Mouse (Mus musculus): ENCODE data around the gene Yif1b. TPM values are rescaled to one million over a fixed set of nuclear protein-coding genes. Genes with fewer than 3 reads are reported as not detected.

Yif1b gene
- polyA plus RNA-seq, 2 experiments, result 107 to 139 TPM

DNA sequence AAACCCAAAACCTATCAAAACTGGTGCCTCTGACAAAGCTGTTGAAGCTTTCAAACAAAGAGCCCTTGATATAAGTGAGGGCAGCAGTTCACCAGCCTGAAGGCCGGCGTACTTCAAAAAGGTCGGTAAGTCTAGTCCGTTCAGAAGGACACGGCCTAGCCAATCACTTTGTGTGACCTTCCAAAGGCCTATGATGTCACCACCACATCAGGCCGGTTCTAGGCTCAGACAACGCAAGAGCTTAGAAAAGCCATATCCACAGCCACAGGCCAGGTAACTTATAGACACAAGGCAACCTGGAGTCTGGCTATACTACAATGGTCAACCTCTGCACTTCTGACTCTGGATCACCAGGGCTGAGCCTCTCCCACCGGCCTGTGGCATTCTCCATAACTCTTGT is 41.8 kb downstream of the Yif1b start:
- H3K9ac ChIP-seq (ENCODE audit: low read depth, low read length, severe bottlenecking), result no peak overlapping the region
- peak overlapping the region; percentile 97; the same call in 1 of the 2 replicates for H3K4me2 ChIP-seq (replicated peaks; ENCODE audit: low read depth, low read length, severe bottlenecking)
- WGBS, result 70% methylated on average over 8 of the region's 8 CpGs
- H3K9me3 ChIP-seq (ENCODE audit: control insufficient read depth, low read length), result no peaks in the 10 kb centered on the region
- H3K27ac ChIP-seq (replicated peaks; ENCODE audit: low read depth, low read length), result no peak overlapping the region
- no peaks in the 10 kb centered on the region; the same call in 1 of the 2 replicates for H3K36me3 ChIP-seq (ENCODE audit: control insufficient read depth, insufficient read depth, low read length)
- H3K27me3 ChIP-seq (ENCODE audit: control insufficient read depth, insufficient read depth, low read length), result no peaks in the 10 kb centered on the region
- DNase-seq (ENCODE audit: low spot score), result no peak
- H3K4me3 ChIP-seq (replicated peaks; ENCODE audit: low read length), result no peak overlapping the region
- TF ChIP-seq POLR2A (IDR thresholded peaks at IDR 0.05; ENCODE audit: borderline replicate concordance, extremely low read depth, insufficient read depth, insufficient read length), result no peak
- H3K4me1 ChIP-seq (ENCODE audit: control insufficient read depth, insufficient read depth, low read length), result peaks cover 9% of the 10 kb centered on the region; the same call in 1 of the 2 replicates
- ATAC-seq (ENCODE audit: low FRiP score, low read depth), result no peak

DNA sequence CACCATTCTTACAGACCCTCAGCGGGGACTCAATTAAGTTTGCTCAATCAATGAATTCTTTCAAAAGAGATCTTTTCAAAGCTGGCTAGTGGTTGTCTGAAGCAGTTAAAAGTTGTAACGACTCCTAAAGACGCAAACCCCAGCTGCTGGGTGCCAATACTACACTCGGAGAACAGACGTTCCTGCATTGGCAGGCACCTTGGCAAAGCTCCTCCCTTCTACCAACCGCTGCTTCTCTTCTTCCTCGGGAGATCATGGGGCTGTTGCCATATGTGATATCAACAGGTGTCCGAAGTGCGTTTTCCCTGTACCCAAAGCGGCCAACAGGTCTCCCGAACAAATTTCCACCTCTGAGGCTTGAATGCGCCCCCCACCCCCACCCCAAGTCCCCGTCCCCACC is 42.7 kb downstream of the Yif1b start:
- Histone ChIP-seq H3K27ac (replicated peaks; ENCODE audit: low read depth, low read length) (no peak overlapping the region), H3K27me3 (ENCODE audit: control insufficient read depth, insufficient read depth, low read length) (no peaks in the 10 kb centered on the region), H3K9ac (ENCODE audit: low read depth, low read length, severe bottlenecking) (peak overlapping the region; percentile 70), H3K4me2 (replicated peaks; ENCODE audit: low read depth, low read length, severe bottlenecking) (peak overlapping the region; percentile 97), H3K4me3 (replicated peaks; ENCODE audit: low read length) (peak overlapping the region; percentile 65), H3K36me3 (ENCODE audit: control insufficient read depth, insufficient read depth, low read length) (no peaks in the 10 kb centered on the region; the same call in 1 of the 2 replicates), H3K4me1 (ENCODE audit: control insufficient read depth, insufficient read depth, low read length) (peaks cover 9% of the 10 kb centered on the region; the same call in 1 of the 2 replicates), H3K9me3 (ENCODE audit: control insufficient read depth, low read length) (no peaks in the 10 kb centered on the region)
- WGBS, result 8% methylated on average over 13 of the region's 13 CpGs
- DNase-seq (ENCODE audit: low spot score) (no peak), ATAC-seq (ENCODE audit: low FRiP score, low read depth) (no peak)
- no peak for TF ChIP-seq POLR2A (IDR thresholded peaks at IDR 0.05; ENCODE audit: borderline replicate concordance, extremely low read depth, insufficient read depth, insufficient read length)

DNA sequence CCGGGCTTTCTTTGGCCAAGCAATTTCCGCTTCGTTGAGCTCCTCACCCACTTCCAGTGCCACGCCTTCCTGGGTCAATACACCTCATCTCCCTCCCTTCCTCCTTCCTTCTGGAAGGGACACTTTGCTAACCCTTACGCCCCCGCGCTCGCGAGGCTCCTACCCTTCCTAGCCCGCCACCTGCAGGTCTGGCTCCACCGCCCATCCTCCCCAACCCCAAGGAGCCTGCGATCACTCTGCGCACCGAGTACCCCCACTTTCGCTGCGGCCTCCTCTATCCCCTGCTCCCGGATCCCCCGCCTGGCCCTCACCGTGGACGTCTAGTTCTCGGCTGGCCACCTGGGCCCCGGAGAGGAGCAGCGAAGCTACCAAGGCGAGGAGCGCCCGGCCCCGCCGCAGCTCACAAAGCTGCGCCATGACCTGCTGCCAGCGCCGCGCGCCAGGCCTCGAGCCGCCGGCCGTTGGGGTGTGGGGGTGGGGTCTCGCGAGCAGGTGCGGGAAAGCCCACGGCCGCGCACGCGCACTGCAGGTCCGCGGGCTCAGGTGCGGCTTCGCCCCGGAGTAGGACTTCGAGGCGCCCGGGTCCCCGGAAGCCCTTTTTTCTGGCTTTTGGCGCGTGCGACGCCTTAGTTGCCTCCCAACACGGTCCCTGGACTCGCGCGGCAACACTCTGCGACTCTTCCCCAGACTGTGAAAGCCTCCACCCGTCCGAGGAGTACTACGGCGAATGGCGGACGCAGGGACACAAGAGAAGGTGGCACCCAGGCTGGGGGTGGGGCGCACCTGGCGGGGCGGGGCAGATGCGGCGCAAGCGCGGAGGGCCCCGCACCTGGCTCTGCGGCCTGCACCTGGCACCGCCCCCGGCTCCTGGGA is 43.3 kb downstream of the Yif1b start, which contains the start of gene Spint2:
Gene Spint2, minus strand, starts transcription at position 712 of the 873 bp plus-strand sequence.
- peak; percentile 69; the same call in 1 of the 2 replicates for ATAC-seq (ENCODE audit: low FRiP score, low read depth)
- under 1% methylated on average over 78 of the region's 80 CpGs for WGBS
- Histone ChIP-seq H3K9me3 (ENCODE audit: control insufficient read depth, low read length) (no peaks in the 10 kb centered on the region), H3K9ac (ENCODE audit: low read depth, low read length, severe bottlenecking) (peak within 1 kb of the TSS; percentile 70), H3K4me3 (replicated peaks; ENCODE audit: low read length) (peak within 1 kb of the TSS; percentile 65), H3K27ac (replicated peaks; ENCODE audit: low read depth, low read length) (no peak within 1 kb of the TSS; the same call in 1 of the 2 replicates), H3K27me3 (ENCODE audit: control insufficient read depth, insufficient read depth, low read length) (no peaks in the 10 kb centered on the region), H3K4me1 (ENCODE audit: control insufficient read depth, insufficient read depth, low read length) (peaks cover 9% of the 10 kb centered on the region; the same call in 1 of the 2 replicates), H3K4me2 (replicated peaks; ENCODE audit: low read depth, low read length, severe bottlenecking) (peak within 1 kb of the TSS; percentile 97), H3K36me3 (ENCODE audit: control insufficient read depth, insufficient read depth, low read length) (no peaks in the 10 kb centered on the region; the same call in 1 of the 2 replicates)
- no peak for TF ChIP-seq POLR2A (IDR thresholded peaks at IDR 0.05; ENCODE audit: borderline replicate concordance, extremely low read depth, insufficient read depth, insufficient read length)
- no peak for DNase-seq (ENCODE audit: low spot score)

DNA sequence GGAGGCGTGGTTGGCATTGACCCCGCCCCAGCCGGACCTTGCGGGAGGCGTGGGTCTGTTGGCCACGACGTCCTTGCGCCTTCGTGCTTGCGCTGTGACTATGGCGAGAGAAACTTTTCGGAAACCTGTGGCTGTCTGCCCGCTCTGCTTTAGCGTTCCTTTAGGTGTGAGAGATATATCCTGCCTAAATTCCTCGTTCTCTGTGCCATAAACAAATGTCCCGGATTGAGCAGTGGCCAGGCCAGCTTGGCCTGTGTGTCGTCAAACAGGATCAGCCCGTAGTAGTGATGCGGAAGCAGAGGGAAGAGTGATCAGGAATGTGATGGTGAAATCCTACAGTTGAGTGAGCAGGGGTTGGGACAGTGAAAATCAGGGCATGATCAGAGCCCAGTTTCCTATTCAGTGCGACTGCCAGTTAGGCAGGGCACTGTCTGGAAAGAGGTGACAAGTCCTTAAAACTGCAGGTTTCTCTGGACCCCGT is 44.0 kb downstream of the Yif1b start:
- H3K27me3 ChIP-seq (ENCODE audit: control insufficient read depth, insufficient read depth, low read length), result no peaks in the 10 kb centered on the region
- no peaks in the 10 kb centered on the region for H3K9me3 ChIP-seq (ENCODE audit: control insufficient read depth, low read length)
- peak overlapping the region; percentile 70 for H3K9ac ChIP-seq (ENCODE audit: low read depth, low read length, severe bottlenecking)
- DNase-seq (ENCODE audit: low spot score) (no peak), ATAC-seq (ENCODE audit: low FRiP score, low read depth) (0 out of 2 replicates have a peak, but pooled peaks have one; percentile 14)
- TF ChIP-seq POLR2A (IDR thresholded peaks at IDR 0.05; ENCODE audit: borderline replicate concordance, extremely low read depth, insufficient read depth, insufficient read length), result no peak
- H3K4me3 ChIP-seq (replicated peaks; ENCODE audit: low read length), result peak overlapping the region; percentile 65
- H3K27ac ChIP-seq (replicated peaks; ENCODE audit: low read depth, low read length), result no peak overlapping the region; the same call in 1 of the 2 replicates
- peaks cover 9% of the 10 kb centered on the region; the same call in 1 of the 2 replicates for H3K4me1 ChIP-seq (ENCODE audit: control insufficient read depth, insufficient read depth, low read length)
- peak overlapping the region; percentile 97 for H3K4me2 ChIP-seq (replicated peaks; ENCODE audit: low read depth, low read length, severe bottlenecking)
- 8% methylated on average over 20 of the region's 21 CpGs for WGBS
- no peaks in the 10 kb centered on the region; the same call in 1 of the 2 replicates for H3K36me3 ChIP-seq (ENCODE audit: control insufficient read depth, insufficient read depth, low read length)

DNA sequence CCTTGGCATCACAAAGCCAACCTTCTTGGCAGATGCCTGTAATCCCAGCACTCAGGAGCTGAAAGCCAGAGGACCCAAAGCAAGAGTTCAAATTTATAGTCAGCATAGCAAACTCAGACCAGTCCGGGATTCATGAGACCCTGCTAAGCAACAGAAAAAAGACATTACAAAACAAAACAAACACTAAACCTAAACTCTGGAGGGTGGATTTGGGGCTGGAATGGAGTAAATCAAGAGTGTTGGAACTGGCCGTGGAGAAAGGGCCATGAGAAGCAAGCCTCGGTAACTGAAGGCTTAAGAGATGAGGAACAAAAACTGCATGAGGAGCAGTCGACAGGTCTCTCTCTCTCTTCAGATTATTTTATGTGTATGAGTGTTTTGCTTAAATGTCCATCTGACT is 45.7 kb downstream of the Yif1b start:
- Histone ChIP-seq H3K4me3 (replicated peaks; ENCODE audit: low read length) (no peak overlapping the region), H3K27me3 (ENCODE audit: control insufficient read depth, insufficient read depth, low read length) (no peaks in the 10 kb centered on the region), H3K9me3 (ENCODE audit: control insufficient read depth, low read length) (no peaks in the 10 kb centered on the region), H3K4me2 (replicated peaks; ENCODE audit: low read depth, low read length, severe bottlenecking) (no peak overlapping the region), H3K9ac (ENCODE audit: low read depth, low read length, severe bottlenecking) (no peak overlapping the region), H3K36me3 (ENCODE audit: control insufficient read depth, insufficient read depth, low read length) (no peaks in the 10 kb centered on the region), H3K4me1 (ENCODE audit: control insufficient read depth, insufficient read depth, low read length) (peaks cover 9% of the 10 kb centered on the region; the same call in 1 of the 2 replicates), H3K27ac (replicated peaks; ENCODE audit: low read depth, low read length) (no peak overlapping the region)
- no peak for ATAC-seq (ENCODE audit: low FRiP score, low read depth)
- TF ChIP-seq POLR2A (IDR thresholded peaks at IDR 0.05; ENCODE audit: borderline replicate concordance, extremely low read depth, insufficient read depth, insufficient read length), result no peak
- WGBS, result 78% methylated on average over 4 of the region's 4 CpGs
- DNase-seq (ENCODE audit: low spot score), result no peak

Measured in limb, embryonic 14.5 days (tissue).